Mouse (Mus musculus) ES-E14 (cell line): ENCODE results near the gene Dnph1. TPM values are rescaled to one million over a fixed set of nuclear protein-coding genes. Genes with fewer than 3 reads are reported as not detected.

Experiments
- DNase-seq: peaks from one replicate; pipeline ENCODE4 v3.0.0-alpha.2; 2013; ENCODE audit warnings: low read depth, low spot score
- H3K27ac ChIP-seq: 2 replicates; pipeline ENCODE4 v1.5.1; 2012; ENCODE audit warnings: low read depth, mild to moderate bottlenecking, low read length, moderate library complexity, mixed read lengths; ENCODE audit not compliant: poor library complexity, insufficient read depth, severe bottlenecking
- H3K36me3 ChIP-seq: 2 replicates; pipeline ENCODE4 v1.6.1; 2012; ENCODE audit warnings: mild to moderate bottlenecking, low read length, moderate library complexity, mixed read lengths; ENCODE audit not compliant: control insufficient read depth, poor library complexity, insufficient read depth, severe bottlenecking
- H3K4me1 ChIP-seq, 2 experiments: fragments of 150-350 bp in 1 of 2; sonication (generic) in 1 of 2; 2 replicates each; pipeline ENCODE4 v1.6.1; 2012; ENCODE audit warnings: low read length in 2 of 2, mild to moderate bottlenecking in 1 of 2, mixed read lengths in 1 of 2; ENCODE audit not compliant: control insufficient read depth in 2 of 2, insufficient read depth in 2 of 2, poor library complexity in 1 of 2
- H3K4me3 ChIP-seq, 2 experiments: fragments of 150-350 bp in 1 of 2; sonication (generic) in 1 of 2; 2 replicates each; pipeline ENCODE4 v1.5.1; 2012; ENCODE audit warnings: low read length in 2 of 2, low read depth in 1 of 2, mild to moderate bottlenecking in 1 of 2, mixed read lengths in 1 of 2; ENCODE audit not compliant: insufficient read depth in 1 of 2, poor library complexity in 1 of 2, severe bottlenecking in 1 of 2
- H3K9ac ChIP-seq: 2 replicates; pipeline ENCODE4 v1.6.1; 2012; ENCODE audit warnings: low read depth, mild to moderate bottlenecking, low read length, mixed read lengths; ENCODE audit not compliant: poor library complexity, insufficient read depth, severe bottlenecking
- H3K9me3 ChIP-seq: fragments of 150-350 bp; sonication (generic); 2 replicates; pipeline ENCODE4 v1.6.1; 2012; ENCODE audit warnings: low read depth, mild to moderate bottlenecking, low read length; ENCODE audit not compliant: control insufficient read depth, insufficient read depth
- CHD2 ChIP-seq: IDR thresholded peaks from 2 replicates; pipeline ENCODE4 v1.6.1; 2014; ENCODE audit warnings: mild to moderate bottlenecking, low read depth, low read length, inconsistent platforms
- HCFC1 ChIP-seq: IDR thresholded peaks from 2 replicates; pipeline ENCODE4 v1.6.1; 2012; ENCODE audit warnings: low read length, inconsistent platforms, borderline replicate concordance; ENCODE audit not compliant: insufficient read depth
- MAFK ChIP-seq: IDR thresholded peaks from 2 replicates; pipeline ENCODE4 v1.6.1; 2014; ENCODE audit warnings: mild to moderate bottlenecking, low read depth, low read length, inconsistent platforms; ENCODE audit not compliant: insufficient read depth
- ZC3H11A ChIP-seq: IDR thresholded peaks from 2 replicates; pipeline ENCODE4 v1.6.1; 2012; ENCODE audit warnings: low read depth, mild to moderate bottlenecking, inconsistent platforms, low read length, borderline replicate concordance
- ZNF384 ChIP-seq: IDR thresholded peaks from 2 replicates; pipeline ENCODE4 v1.6.1; 2012; ENCODE audit warnings: low read depth, low read length, inconsistent platforms
- in situ Hi-C, 2 experiments: fragments of 600-800 bp; cut with MboI; formaldehyde crosslinking; loops; one replicate each; pipeline ENCODE4 v1.15.1; 2025; ENCODE audit warnings: low sequenced_read_pairs in 2 of 2, inconsistent platforms in 1 of 2; ENCODE audit not compliant: unreplicated experiment in 2 of 2
- total RNA-seq: library from RNA; depleted of rRNA; stranded (reverse); fragments of 300-350 nt; gene quantifications from 2 replicates; pipeline ENCODE4 v1.2.3, GENCODE M21; 2012

The Dnph1 gene
- total RNA-seq, 1 experiment, result 44.1 TPM

- Histone ChIP-seq H3K27ac (no peak overlapping the region), H3K36me3 (no peaks in the 10 kb centered on the region), H3K4me1 (peaks cover 0 to 3% of the 10 kb centered on the region in 2 experiments; a peak in 1 of 4 replicates), H3K9me3 (no peaks in the 10 kb centered on the region), H3K9ac (0 out of 2 replicates have a peak overlapping the region, but pooled peaks have one; percentile 14), H3K4me3 (peak overlapping the region; percentile 54)
- DNase-seq, result peak; percentile 50
- TF ChIP-seq ZNF384 (no peak), CHD2 (no peak), HCFC1 (peak; percentile 100)
- in situ Hi-C loops, result no loop called here
Observed at GRCm38 (mm10) chr17:46483561-46484001, 12.9 kb upstream of the Dnph1 start.

- H3K9ac ChIP-seq, result no peak overlapping the region
- TF ChIP-seq ZC3H11A (no peak), ZNF384 (no peak), CHD2 (no peak), MAFK (no peak), HCFC1 (no peak)
- H3K36me3 ChIP-seq, result no peaks in the 10 kb centered on the region
- H3K27ac ChIP-seq, result no peak overlapping the region
- H3K9me3 ChIP-seq, result no peaks in the 10 kb centered on the region
- peaks cover 0 to 3% of the 10 kb centered on the region in 2 experiments; a peak in 1 of 4 replicates for H3K4me1 ChIP-seq
- in situ Hi-C loops, result no loop called here
- no peak for DNase-seq
- peak overlapping the region; percentile 54 for H3K4me3 ChIP-seq
Observed at GRCm38 (mm10) chr17:46484021-46484431, 12.5 kb upstream of the Dnph1 start.

DNA sequence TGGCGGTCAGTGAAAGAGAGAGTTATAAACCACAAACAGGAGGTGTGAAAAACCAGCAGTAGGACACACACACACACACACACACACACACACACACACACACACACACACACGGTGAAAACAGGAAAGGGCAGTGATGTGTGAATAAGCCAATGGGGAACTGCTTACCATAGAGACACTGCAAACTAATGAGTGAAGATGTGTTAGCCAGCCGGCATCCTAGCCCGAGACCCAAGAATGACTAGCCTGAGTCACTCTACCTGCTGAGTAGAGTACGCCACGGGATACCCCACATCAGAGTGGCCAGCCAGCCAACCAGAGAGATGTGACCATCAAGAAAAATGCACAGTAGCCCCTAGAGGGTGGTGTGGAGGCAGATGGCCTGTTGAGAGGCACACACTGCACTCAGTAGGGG lies 12.0 kb upstream of the Dnph1 start:
- no peak overlapping the region; a peak in 1 of 4 replicates for H3K4me3 ChIP-seq
- H3K4me1 ChIP-seq, result peaks cover 0 to 3% of the 10 kb centered on the region in 2 experiments; a peak in 1 of 4 replicates
- no peak overlapping the region for H3K9ac ChIP-seq
- TF ChIP-seq CHD2 (no peak), HCFC1 (no peak), MAFK (no peak), ZNF384 (no peak), ZC3H11A (no peak)
- no peaks in the 10 kb centered on the region for H3K9me3 ChIP-seq
- in situ Hi-C loops, result no loop called here
- no peak for DNase-seq
- no peak overlapping the region for H3K27ac ChIP-seq
- no peaks in the 10 kb centered on the region for H3K36me3 ChIP-seq

- in situ Hi-C loops, result no loop called here
- Histone ChIP-seq H3K4me3 (peak overlapping the region; percentile 16 to 68; a peak in 3 of 4 replicates), H3K36me3 (no peaks in the 10 kb centered on the region), H3K4me1 (peaks cover 0 to 3% of the 10 kb centered on the region in 2 experiments; a peak in 1 of 4 replicates), H3K27ac (no peak overlapping the region), H3K9ac (no peak overlapping the region), H3K9me3 (no peaks in the 10 kb centered on the region)
- no peak for DNase-seq
- TF ChIP-seq CHD2 (no peak), HCFC1 (no peak), MAFK (no peak), ZNF384 (no peak), ZC3H11A (no peak)
Observed at GRCm38 (mm10) chr17:46486995-46487394, 9.5 kb upstream of the Dnph1 start.
